9 mouse cellular contexts compared by ENCODE assay signal in genomic region chr12:15617312-15617711, GRCm38 (mm10).
A peak's percentile ranks its signal among the peaks of the same experiment; 100 is the strongest.
DNase-seq lines count a peak whose midpoint lies in the region; ATAC-seq and TF ChIP-seq lines count a peak whose summit lies in the region.
"Had no signal": no experiment of that assay in that cellular context is flagged by ENCODE, and none has a peak within 500 bp of the region (broad histone marks: within the 10 kb centered on the region; RNA-seq: fewer than 3 reads in every experiment).

No protein-coding gene starts in this region.

- H3K27ac ChIP-seq in heart, adult 2 months, result peak overlapping the region; percentile 29
- H3K27ac ChIP-seq in thymus, adult 2 months (ENCODE audit: control insufficient read depth, insufficient read depth, low read length), result no peak overlapping the region
- H3K27ac ChIP-seq: neural tube, embryonic 13.5 days had no signal

- no peaks in the 10 kb centered on the region for H3K79me2 ChIP-seq in heart, adult 2 months (replicated peaks; ENCODE audit: control insufficient read depth, insufficient read depth, low read length)

- intact Hi-C loops in heart, adult 2 months (cut with DNase I), result no loop called here

- TF ChIP-seq POLR2A in heart, adult 2 months (IDR thresholded peaks at IDR 0.05; ENCODE audit: insufficient read depth, low read depth, low read length), result no peak
- TF ChIP-seq POLR2A in thymus, adult 2 months (IDR thresholded peaks at IDR 0.05; ENCODE audit: control insufficient read depth, extremely low read depth, insufficient read depth, low read length, poor library complexity), result no peak

- no peak overlapping the region for H3K9ac ChIP-seq in heart, adult 2 months (ENCODE audit: low read depth, low read length)
- H3K9ac ChIP-seq: neural tube, embryonic 13.5 days had no signal

- TF ChIP-seq CTCF in heart, adult 2 months (IDR thresholded peaks at IDR 0.05), result no peak
- TF ChIP-seq CTCF in thymus, adult 2 months (IDR thresholded peaks at IDR 0.05; ENCODE audit: borderline replicate concordance, control insufficient read depth, extremely low read depth, insufficient read depth, low read length, poor library complexity), result no peak

- no peak for ATAC-seq in megakaryocyte, adult 5-6 weeks (ENCODE audit: poor library complexity, severe bottlenecking)

- H3K4me1 ChIP-seq in heart, adult 2 months (ENCODE audit: control insufficient read depth, insufficient read depth, low read length), result peaks cover 4% of the 10 kb centered on the region
- no peaks in the 10 kb centered on the region for H3K4me1 ChIP-seq in thymus, adult 2 months (replicated peaks; ENCODE audit: control insufficient read depth, insufficient read depth, low read length)

- H3K36me3 ChIP-seq in heart, adult 2 months (ENCODE audit: control insufficient read depth, insufficient read depth, low read length), result peaks cover 3% of the 10 kb centered on the region; the same call in 1 of the 2 replicates
- H3K36me3 ChIP-seq in thymus, adult 2 months (ENCODE audit: control insufficient read depth, insufficient read depth, low read length), result no peaks in the 10 kb centered on the region
- H3K36me3 ChIP-seq: neural tube, embryonic 13.5 days had no signal

- H3K27me3 ChIP-seq in heart, adult 2 months (ENCODE audit: control insufficient read depth, insufficient read depth, low read length), result no peaks in the 10 kb centered on the region
- H3K27me3 ChIP-seq in thymus, adult 2 months (ENCODE audit: control insufficient read depth, insufficient read depth, low read length), result no peaks in the 10 kb centered on the region
- H3K27me3 ChIP-seq: neural tube, embryonic 13.5 days had no signal

- 20% methylated on average over 1 of the region's 1 CpGs for WGBS in heart, adult 2 months
- 96% methylated on average over 1 of the region's 1 CpGs for WGBS in thymus, adult 2 months

- peak; percentile 21 for DNase-seq in gastrocnemius, adult 18-20 months (ENCODE audit: low spot score)
- DNase-seq in gastrocnemius, adult 8-10 months (ENCODE audit: low spot score in 2 of 2), result no peak
- DNase-seq in adipocyte (ENCODE audit: low spot score), result peak; percentile 54
- DNase-seq in heart, adult 2 months, result peak; percentile 50 to 80
- DNase-seq in kidney, postnatal 25 days, result peak; percentile 16 to 40
- DNase-seq in embryo, embryonic 10.5 days (ENCODE audit: low spot score), result no peak
- DNase-seq in thymus, adult 2 months, result no peak

- TF ChIP-seq EP300 in heart, adult 2 months (IDR thresholded peaks at IDR 0.05; ENCODE audit: insufficient read depth, low read depth, low read length), result peak; percentile 71; the same call in 1 of the 2 replicates

- H3K4me3 ChIP-seq in heart, adult 2 months, result no peak overlapping the region
- H3K4me3 ChIP-seq in thymus, adult 2 months (ENCODE audit: control insufficient read depth, insufficient read depth, low read length), result no peak overlapping the region
- H3K4me3 ChIP-seq: neural tube, embryonic 13.5 days had no signal

Comparison
In these comparisons a context has a peak if more than half of its experiments do, and no peak if none do; other contexts are left out.
1. DNase-seq: peak in gastrocnemius, adult 18-20 months (single experiment), adipocyte (single experiment), heart, adult 2 months (2 of 2) and kidney, postnatal 25 days (2 of 2); none in gastrocnemius, adult 8-10 months (0 of 2), embryo, embryonic 10.5 days (single experiment) and thymus, adult 2 months (single experiment).